Mouse (Mus musculus) kidney, adult 2 months (tissue): ENCODE measurements around the gene Tmigd1. TPM values are rescaled to one million over a fixed set of nuclear protein-coding genes. Genes with fewer than 3 reads are reported as not detected.
"Not testable (repeated sequence)": the region's sequence is repeated elsewhere in the genome, so short reads cannot be mapped to it uniquely, and the experiment has no call there.

Source experiments
- DNase-seq: peaks from one replicate; pipeline ENCODE4 v3.0.0; 2021
- H3K27ac ChIP-seq: fragments of 200-500 bp; 2 replicates; pipeline ENCODE4 v1.5.1; 2012; ENCODE audit warnings: low read depth, low read length, control low read depth, inconsistent platforms; ENCODE audit not compliant: insufficient read depth
- H3K27me3 ChIP-seq: fragments of 200-500 bp; replicated peaks from 2 replicates; pipeline ENCODE4 v1.6.1; 2012; ENCODE audit warnings: mild to moderate bottlenecking, moderate library complexity, low read length, inconsistent platforms; ENCODE audit not compliant: control insufficient read depth, insufficient read depth
- H3K36me3 ChIP-seq: fragments of 200-500 bp; 2 replicates; pipeline ENCODE4 v1.6.1; 2012; ENCODE audit warnings: mild to moderate bottlenecking, moderate library complexity, low read length, inconsistent platforms; ENCODE audit not compliant: control insufficient read depth, insufficient read depth
- H3K4me1 ChIP-seq: fragments of 200-500 bp; 2 replicates; pipeline ENCODE4 v1.6.1; 2011; ENCODE audit warnings: low read length; ENCODE audit not compliant: control insufficient read depth, insufficient read depth
- H3K4me3 ChIP-seq: fragments of 200-500 bp; 2 replicates; pipeline ENCODE4 v1.5.1; 2011; ENCODE audit warnings: mild to moderate bottlenecking, low read depth, low read length, control low read depth; ENCODE audit not compliant: insufficient read depth
- CTCF ChIP-seq: fragments of 200-500 bp; conservative IDR thresholded peaks from 2 replicates; pipeline ENCODE4 v1.5.1; 2011; ENCODE audit warnings: low read depth, mild to moderate bottlenecking, control low read depth, low read length, moderate library complexity, mixed read lengths; ENCODE audit not compliant: insufficient read depth, insufficient read length
- POLR2A ChIP-seq: fragments of 200-500 bp; IDR thresholded peaks from one replicate; pipeline ENCODE4 v1.6.1; 2011; ENCODE audit warnings: low read depth, low read length, control low read depth
- WGBS: fragments of 180-500 bp; shearing (Covaris S2); methylation state at CpG from one replicate; pipeline ENCODE4 v1.1.7; 2018; 5-methylcytosine and 5-hydroxymethylcytosine counted together
- polyA plus RNA-seq: library from polyadenylated mRNA; depleted of rRNA; stranded (reverse); fragments of >200 nt; gene quantifications from 2 replicates; pipeline ENCODE4 v1.2.3, GENCODE M21; 2012

The Tmigd1 gene
- polyA plus RNA-seq, 1 experiment: 36.1 TPM

GRCm38 (mm10) chr11:76916539-76917229 is 14.7 kb downstream of the Tmigd1 start:
- H3K27me3 ChIP-seq: no peaks in the 10 kb centered on the region
- H3K4me1 ChIP-seq: peaks cover 14% of the 10 kb centered on the region
- TF ChIP-seq POLR2A (no peak), CTCF (no peak)
- no peaks in the 10 kb centered on the region for H3K36me3 ChIP-seq
- 24% methylated on average over 13 of the region's 13 CpGs for WGBS
- DNase-seq: peak; percentile 60
- H3K4me3 ChIP-seq: no peak overlapping the region
- H3K27ac ChIP-seq: no peak overlapping the region

GRCm38 (mm10) chr11:76917230-76917548 is 15.2 kb downstream of the Tmigd1 start:
- Histone ChIP-seq H3K36me3 (no peaks in the 10 kb centered on the region), H3K4me3 (no peak overlapping the region), H3K4me1 (peaks cover 10% of the 10 kb centered on the region), H3K27me3 (no peaks in the 10 kb centered on the region), H3K27ac (no peak overlapping the region)
- no peak for DNase-seq
- 63% methylated on average over 3 of the region's 3 CpGs for WGBS
- TF ChIP-seq CTCF: no peak
- TF ChIP-seq POLR2A: no peak

- H3K4me1 ChIP-seq: peaks cover 3% of the 10 kb centered on the region; the same call in 1 of the 2 replicates
- TF ChIP-seq POLR2A (no peak), CTCF (no peak)
- no peak overlapping the region for H3K27ac ChIP-seq
- 38% methylated on average over 1 of the region's 1 CpGs for WGBS
- peak; percentile 62 for DNase-seq
- H3K27me3 ChIP-seq: no peaks in the 10 kb centered on the region
- H3K4me3 ChIP-seq: no peak overlapping the region
- H3K36me3 ChIP-seq: no peaks in the 10 kb centered on the region
These were observed 18.6 kb downstream of the Tmigd1 start for GRCm38 (mm10) chr11:76920607-76921006.

GRCm38 (mm10) chr11:76924759-76925236 is 22.8 kb downstream of the Tmigd1 start, which contains the start of gene Blmh:
Gene Blmh (plus strand): TSS chr11:76924809.
- Histone ChIP-seq H3K4me1 (peaks cover 2% of the 10 kb centered on the region; the same call in 1 of the 2 replicates), H3K27ac (peak within 1 kb of the TSS; percentile 11; the same call in 1 of the 2 replicates), H3K36me3 (no peaks in the 10 kb centered on the region), H3K4me3 (no peak within 1 kb of the TSS), H3K27me3 (no peaks in the 10 kb centered on the region)
- 32% methylated on average over 6 of the region's 6 CpGs for WGBS
- TF ChIP-seq CTCF (no peak), POLR2A (no peak)
- peak; percentile 73 for DNase-seq

- H3K4me3 ChIP-seq, H3K36me3 ChIP-seq, H3K27me3 ChIP-seq, H3K4me1 ChIP-seq: not testable (repeated sequence)
- WGBS: 39% methylated on average over 8 of the region's 8 CpGs
- DNase-seq: peak; percentile 86
- peak overlapping the region; percentile 50; the same call in 1 of the 2 replicates for H3K27ac ChIP-seq
These were observed 26.6 kb downstream of the Tmigd1 start for GRCm38 (mm10) chr11:76928586-76928985.

- H3K4me3 ChIP-seq: no peak overlapping the region
- H3K36me3 ChIP-seq: no peaks in the 10 kb centered on the region
- H3K4me1 ChIP-seq: peaks cover 4% of the 10 kb centered on the region; the same call in 1 of the 2 replicates
- no peak for DNase-seq
- no peak for TF ChIP-seq POLR2A
- TF ChIP-seq CTCF: no peak
- no peak overlapping the region for H3K27ac ChIP-seq
- H3K27me3 ChIP-seq: no peaks in the 10 kb centered on the region
- 58% methylated on average over 3 of the region's 3 CpGs for WGBS
These were observed 31.2 kb downstream of the Tmigd1 start for GRCm38 (mm10) chr11:76933209-76933608.

- H3K36me3 ChIP-seq: no peaks in the 10 kb centered on the region
- H3K4me1 ChIP-seq: peaks cover 2% of the 10 kb centered on the region; the same call in 1 of the 2 replicates
- WGBS: 68% methylated on average over 5 of the region's 5 CpGs
- no peak for TF ChIP-seq POLR2A
- H3K4me3 ChIP-seq: no peak overlapping the region
- no peaks in the 10 kb centered on the region for H3K27me3 ChIP-seq
- no peak overlapping the region for H3K27ac ChIP-seq
- DNase-seq: no peak
These were observed 34.6 kb downstream of the Tmigd1 start for GRCm38 (mm10) chr11:76936578-76936977.
